Mouse (Mus musculus): ENCODE results near the gene Rora. TPM values are rescaled to one million over a fixed set of nuclear protein-coding genes. Genes with fewer than 3 reads are reported as not detected.

Gene Rora
- polyA plus RNA-seq, 1 experiment from 2014 or later, result 5.0 TPM

DNA sequence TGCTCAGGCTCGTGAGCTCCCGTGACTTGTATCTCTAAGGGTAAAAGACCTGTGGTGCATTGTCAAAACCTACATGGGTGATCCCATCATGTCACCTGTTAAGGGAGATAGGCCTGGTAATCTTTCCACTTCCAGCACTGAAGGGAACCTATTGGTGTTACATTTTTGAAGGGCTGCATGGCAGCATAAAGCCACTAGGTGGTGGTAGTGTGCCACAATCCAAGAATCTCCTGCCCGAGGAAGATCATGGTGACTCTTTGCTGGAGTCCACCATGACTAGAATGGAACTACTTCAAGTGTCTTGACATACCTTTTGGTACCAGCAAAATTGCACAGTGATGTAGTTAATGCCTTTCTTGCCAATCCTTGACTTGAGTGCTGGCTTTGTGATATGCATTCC is 704.2 kb downstream of the Rora start:
- DNase-seq (ENCODE audit: low spot score), result no peak
- H3K27me3 ChIP-seq (ENCODE audit: insufficient read depth, poor library complexity, severe bottlenecking), result 0 out of 2 replicates have a peak, but pooled peaks cover 4% of the 10 kb centered on the region
- no peak overlapping the region for H3K4me3 ChIP-seq
- 27% methylated on average over 3 of the region's 3 CpGs for WGBS
- H3K9me3 ChIP-seq, result no peaks in the 10 kb centered on the region
- H3K27ac ChIP-seq, result no peak overlapping the region
- peaks cover 8% of the 10 kb centered on the region; the same call in 1 of the 2 replicates for H3K4me1 ChIP-seq
- H3K36me3 ChIP-seq, result no peaks in the 10 kb centered on the region

DNA sequence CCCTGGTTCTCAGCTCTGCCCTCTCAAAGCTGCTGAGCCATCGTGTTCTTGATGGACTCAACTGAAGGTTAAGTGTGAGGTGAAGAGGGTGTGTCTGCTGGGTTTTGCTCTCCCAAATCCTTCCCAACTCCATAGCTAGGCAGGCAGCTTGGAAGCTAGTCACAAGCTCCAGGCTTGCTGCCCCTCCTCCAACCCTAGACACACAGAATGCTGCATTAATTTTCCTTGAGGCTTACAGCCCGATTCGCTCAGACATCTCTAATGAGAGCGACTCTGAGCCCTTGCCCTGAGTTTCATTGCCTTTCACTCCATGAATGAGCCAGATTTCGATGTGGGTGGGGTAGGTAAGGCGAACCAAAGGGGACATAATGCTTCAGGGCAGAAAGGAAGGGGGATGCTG is 705.2 kb downstream of the Rora start:
- H3K9me3 ChIP-seq, result no peaks in the 10 kb centered on the region
- WGBS, result 81% methylated on average over 6 of the region's 6 CpGs

DNA sequence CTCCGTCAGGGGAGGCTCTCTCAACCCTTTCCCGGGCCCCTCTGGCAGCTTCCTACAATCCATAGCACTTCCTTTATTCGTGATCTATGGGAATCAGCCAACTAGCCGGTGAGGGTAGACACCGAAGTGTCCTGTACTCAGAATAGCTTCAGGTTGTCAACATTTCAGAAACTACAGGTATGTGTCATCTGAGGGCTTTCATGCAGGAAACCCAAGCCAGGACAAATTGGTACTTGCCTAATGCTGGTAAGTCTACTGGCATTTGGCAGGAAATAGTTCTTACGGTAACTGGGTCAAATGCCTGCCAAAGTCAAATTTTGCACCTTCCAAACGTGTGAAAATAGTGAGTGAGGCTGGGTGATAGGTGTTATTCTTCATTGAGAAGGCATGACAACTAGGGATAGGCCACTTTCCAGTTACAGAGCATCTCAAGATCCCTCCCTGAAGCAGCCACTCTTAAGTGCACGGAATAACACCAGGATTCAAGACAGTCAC is 708.4 kb downstream of the Rora start:
- peaks cover 7% of the 10 kb centered on the region; the same call in 1 of the 2 replicates for H3K4me1 ChIP-seq
- H3K4me3 ChIP-seq, result no peak overlapping the region
- H3K9me3 ChIP-seq, result no peaks in the 10 kb centered on the region
- H3K36me3 ChIP-seq, result peaks cover 5% of the 10 kb centered on the region; the same call in 1 of the 2 replicates
- H3K27me3 ChIP-seq (ENCODE audit: insufficient read depth, poor library complexity, severe bottlenecking), result 0 out of 2 replicates have a peak, but pooled peaks cover 4% of the 10 kb centered on the region
- WGBS, result 83% methylated on average over 8 of the region's 8 CpGs
- DNase-seq (ENCODE audit: low spot score), result no peak
- no peak overlapping the region for H3K27ac ChIP-seq

More for the DNA sequence above, 705.2 kb downstream of the Rora start:
- no peaks in the 10 kb centered on the region for H3K36me3 ChIP-seq
- DNase-seq (ENCODE audit: low spot score), result no peak
- 0 out of 2 replicates have a peak, but pooled peaks cover 4% of the 10 kb centered on the region for H3K27me3 ChIP-seq (ENCODE audit: insufficient read depth, poor library complexity, severe bottlenecking)
- H3K27ac ChIP-seq, result no peak overlapping the region
- H3K4me1 ChIP-seq, result 0 out of 2 replicates have a peak, but pooled peaks cover 3% of the 10 kb centered on the region
- H3K4me3 ChIP-seq, result no peak overlapping the region

DNA sequence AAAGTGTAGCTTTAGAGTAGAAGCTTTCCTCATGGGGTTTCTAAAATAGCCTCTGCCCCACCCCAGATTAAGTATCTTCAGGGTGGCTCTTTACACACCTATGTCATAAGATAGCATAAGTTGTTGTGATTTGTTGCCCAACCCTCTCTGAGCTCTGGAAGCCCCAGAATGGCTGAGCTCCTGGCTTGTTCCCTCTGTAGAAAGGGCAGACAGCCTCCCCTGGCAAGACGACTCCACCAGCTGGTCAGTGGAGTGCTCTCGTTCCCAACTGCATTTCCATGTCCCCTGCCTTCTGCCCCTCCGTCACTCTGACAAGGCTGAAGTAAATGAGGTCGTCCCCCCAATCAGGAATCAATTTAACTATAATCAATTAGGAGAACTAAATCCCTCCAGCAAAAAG is 709.2 kb downstream of the Rora start:
- H3K4me1 ChIP-seq, result peaks cover 7% of the 10 kb centered on the region; the same call in 1 of the 2 replicates
- DNase-seq (ENCODE audit: low spot score), result no peak
- 38% methylated on average over 4 of the region's 4 CpGs for WGBS
- no peak overlapping the region for H3K4me3 ChIP-seq
- H3K27ac ChIP-seq, result no peak overlapping the region
- H3K27me3 ChIP-seq (ENCODE audit: insufficient read depth, poor library complexity, severe bottlenecking), result 0 out of 2 replicates have a peak, but pooled peaks cover 4% of the 10 kb centered on the region
- H3K36me3 ChIP-seq, result peaks cover 5% of the 10 kb centered on the region; the same call in 1 of the 2 replicates
- no peaks in the 10 kb centered on the region for H3K9me3 ChIP-seq

DNA sequence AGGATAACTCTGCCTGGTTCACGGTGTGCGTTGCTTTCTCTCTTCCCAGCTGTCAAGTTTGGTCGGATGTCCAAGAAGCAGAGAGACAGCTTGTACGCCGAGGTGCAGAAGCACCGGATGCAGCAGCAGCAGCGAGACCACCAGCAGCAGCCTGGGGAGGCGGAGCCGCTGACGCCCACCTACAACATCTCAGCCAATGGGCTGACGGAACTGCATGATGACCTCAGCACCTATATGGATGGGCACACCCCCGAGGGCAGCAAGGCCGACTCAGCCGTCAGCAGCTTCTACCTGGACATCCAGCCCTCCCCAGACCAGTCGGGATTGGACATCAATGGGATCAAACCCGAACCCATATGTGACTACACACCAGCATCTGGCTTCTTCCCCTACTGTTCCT is 710.5 kb downstream of the Rora start:
- peaks cover 4% of the 10 kb centered on the region; the same call in 1 of the 2 replicates for H3K4me1 ChIP-seq
- peaks cover 5% of the 10 kb centered on the region; the same call in 1 of the 2 replicates for H3K36me3 ChIP-seq
- H3K27ac ChIP-seq, result no peak overlapping the region
- no peak for DNase-seq (ENCODE audit: low spot score)
- H3K27me3 ChIP-seq (ENCODE audit: insufficient read depth, poor library complexity, severe bottlenecking), result no peaks in the 10 kb centered on the region
- WGBS, result 52% methylated on average over 16 of the region's 16 CpGs
- H3K9me3 ChIP-seq, result no peaks in the 10 kb centered on the region
- no peak overlapping the region for H3K4me3 ChIP-seq

DNA sequence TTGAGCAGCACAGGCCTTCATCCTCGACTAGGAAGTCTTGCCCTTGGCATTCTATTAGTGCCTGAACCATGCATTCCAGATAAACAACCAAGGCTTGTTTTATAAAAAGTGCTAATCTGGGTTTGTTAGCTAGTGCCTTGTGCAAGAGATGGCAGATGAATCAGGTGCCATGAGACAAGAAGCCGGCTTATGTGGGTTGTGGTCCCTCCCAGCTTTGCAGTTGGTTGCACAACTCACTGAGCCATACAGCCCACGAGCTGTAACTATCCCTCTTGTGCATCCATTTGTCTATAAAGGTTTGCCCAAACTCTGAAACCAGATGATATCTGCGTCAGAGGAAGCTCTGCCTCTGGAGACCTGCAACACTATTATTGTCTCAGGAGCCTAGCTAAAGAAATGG is 713.5 kb downstream of the Rora start:
- H3K27me3 ChIP-seq (ENCODE audit: insufficient read depth, poor library complexity, severe bottlenecking), result no peaks in the 10 kb centered on the region
- peaks cover 5% of the 10 kb centered on the region; the same call in 1 of the 2 replicates for H3K36me3 ChIP-seq
- peaks cover 4% of the 10 kb centered on the region; the same call in 1 of the 2 replicates for H3K4me1 ChIP-seq
- 74% methylated on average over 4 of the region's 4 CpGs for WGBS
- no peak overlapping the region for H3K4me3 ChIP-seq
- no peak overlapping the region for H3K27ac ChIP-seq
- DNase-seq (ENCODE audit: low spot score), result no peak
- no peaks in the 10 kb centered on the region for H3K9me3 ChIP-seq

DNA sequence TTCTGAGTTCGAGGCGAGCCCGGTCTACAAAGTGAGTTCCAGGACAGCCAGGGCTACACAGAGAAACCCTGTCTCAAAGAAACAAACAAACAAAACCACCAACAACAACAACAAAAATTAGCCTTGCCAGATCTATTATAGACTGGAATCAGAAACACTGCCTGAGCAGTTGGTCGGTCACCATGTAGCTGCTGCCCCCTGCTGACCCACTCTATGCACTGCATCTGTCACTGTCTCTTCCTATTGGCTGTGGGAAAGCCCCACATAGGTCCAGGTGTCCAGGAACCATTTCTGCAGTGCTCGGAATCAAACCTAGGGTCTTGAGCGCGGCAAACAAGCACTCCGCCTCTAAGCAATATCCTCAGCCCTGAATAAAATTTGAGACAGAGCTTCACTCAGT is 714.5 kb downstream of the Rora start:
- H3K9me3 ChIP-seq, result no peaks in the 10 kb centered on the region
- 74% methylated on average over 8 of the region's 8 CpGs for WGBS
- no peak overlapping the region for H3K27ac ChIP-seq
- no peak for DNase-seq (ENCODE audit: low spot score)
- peaks cover 5% of the 10 kb centered on the region; the same call in 1 of the 2 replicates for H3K36me3 ChIP-seq
- no peaks in the 10 kb centered on the region for H3K27me3 ChIP-seq (ENCODE audit: insufficient read depth, poor library complexity, severe bottlenecking)
- H3K4me1 ChIP-seq, result peaks cover 4% of the 10 kb centered on the region; the same call in 1 of the 2 replicates
- H3K4me3 ChIP-seq, result no peak overlapping the region

DNA sequence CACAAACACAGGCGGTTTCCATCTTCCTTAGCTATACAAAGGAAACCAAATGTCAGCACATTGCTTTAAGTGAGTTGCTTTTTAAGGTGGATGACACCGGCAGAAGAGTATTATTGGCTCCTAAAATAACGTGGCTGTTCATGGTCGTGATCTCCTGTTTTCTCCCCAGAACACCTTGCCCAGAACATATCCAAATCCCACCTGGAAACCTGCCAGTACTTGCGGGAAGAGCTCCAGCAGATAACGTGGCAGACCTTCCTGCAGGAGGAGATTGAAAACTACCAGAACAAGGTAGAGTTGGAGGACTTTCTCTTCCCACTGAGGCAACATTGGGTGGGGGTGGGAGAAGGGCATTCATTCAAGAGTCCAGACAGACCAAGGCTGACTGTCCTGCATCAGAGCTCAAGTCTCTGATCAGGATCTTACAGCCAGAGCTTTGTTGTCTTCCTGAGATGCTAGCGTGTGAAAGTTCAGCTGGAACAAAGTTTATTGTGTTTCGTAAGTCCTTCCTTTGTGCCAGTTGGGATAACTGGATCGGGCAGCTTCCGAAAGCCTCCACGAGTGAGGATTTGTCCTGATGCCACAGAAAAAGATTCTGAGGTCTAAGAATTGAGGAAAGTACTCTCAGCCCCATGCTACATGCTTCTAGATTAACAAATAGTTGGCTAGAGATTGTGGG is 717.6 kb downstream of the Rora start:
- H3K27ac ChIP-seq, result no peak overlapping the region
- no peaks in the 10 kb centered on the region for H3K4me1 ChIP-seq
- no peaks in the 10 kb centered on the region for H3K27me3 ChIP-seq (ENCODE audit: insufficient read depth, poor library complexity, severe bottlenecking)
- no peak overlapping the region for H3K4me3 ChIP-seq
- H3K36me3 ChIP-seq, result peaks cover 9% of the 10 kb centered on the region; the same call in 1 of the 2 replicates
- no peaks in the 10 kb centered on the region for H3K9me3 ChIP-seq
- no peak for DNase-seq (ENCODE audit: low spot score)
- WGBS, result 75% methylated on average over 11 of the region's 11 CpGs

DNA sequence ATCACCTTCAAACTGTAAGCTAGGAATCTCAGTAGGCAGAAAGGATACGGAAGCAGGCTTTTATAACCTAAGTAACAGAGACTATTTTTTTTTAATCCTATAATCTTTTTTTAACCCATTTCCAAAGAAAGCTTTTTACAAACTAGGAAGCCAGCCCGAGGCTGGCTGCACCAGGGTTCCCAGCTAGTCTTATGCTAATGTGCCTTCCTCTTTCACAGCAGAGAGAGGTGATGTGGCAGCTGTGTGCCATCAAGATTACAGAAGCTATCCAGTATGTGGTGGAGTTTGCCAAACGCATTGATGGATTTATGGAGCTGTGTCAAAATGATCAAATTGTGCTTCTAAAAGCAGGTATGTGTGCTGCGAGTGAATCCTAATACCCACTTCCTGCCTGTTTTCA is 719.3 kb downstream of the Rora start:
- no peak for DNase-seq (ENCODE audit: low spot score)
- whole genome bisulfite sequencing, result 55% methylated on average over 4 of the region's 4 CpGs
- H3K27ac ChIP-seq, result no peak overlapping the region
- no peak overlapping the region for H3K4me3 ChIP-seq
- no peaks in the 10 kb centered on the region for H3K4me1 ChIP-seq
- H3K9me3 ChIP-seq, result no peaks in the 10 kb centered on the region
- H3K27me3 ChIP-seq (ENCODE audit: insufficient read depth, poor library complexity, severe bottlenecking), result no peaks in the 10 kb centered on the region
- peaks cover 17% of the 10 kb centered on the region for H3K36me3 ChIP-seq

DNA sequence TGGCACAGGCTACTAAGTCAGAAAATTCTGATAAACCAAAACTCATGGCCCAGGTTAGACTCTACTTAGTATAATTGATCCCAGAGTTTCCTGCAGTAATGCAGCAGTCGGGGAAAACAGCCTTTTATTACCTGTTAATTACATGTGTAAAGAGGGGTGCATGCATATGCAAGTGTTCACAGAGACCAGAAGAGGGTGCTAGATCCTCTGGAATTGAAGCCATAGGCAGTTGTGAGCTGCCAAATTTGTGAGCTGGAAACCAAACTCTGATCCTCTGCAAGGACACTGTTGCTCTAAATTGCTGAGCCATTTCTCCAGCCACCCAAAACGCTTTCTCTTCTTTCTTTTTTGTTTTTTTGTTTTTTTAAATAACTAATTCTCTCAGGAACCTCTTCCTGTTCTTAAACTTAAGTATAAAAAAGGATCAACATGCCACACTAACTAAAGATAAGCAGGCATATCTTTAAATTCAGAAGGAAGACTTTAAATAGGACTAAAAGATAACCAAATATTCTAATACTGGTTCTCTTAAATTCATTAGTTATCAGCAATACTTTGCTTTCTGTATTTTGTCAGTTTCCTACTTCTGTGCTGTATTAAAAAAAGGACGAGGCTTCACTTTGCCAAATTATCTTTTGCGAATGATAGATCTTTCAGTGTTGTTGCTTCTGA is 723.5 kb downstream of the Rora start:
- no peak for DNase-seq (ENCODE audit: low spot score)

DNA sequence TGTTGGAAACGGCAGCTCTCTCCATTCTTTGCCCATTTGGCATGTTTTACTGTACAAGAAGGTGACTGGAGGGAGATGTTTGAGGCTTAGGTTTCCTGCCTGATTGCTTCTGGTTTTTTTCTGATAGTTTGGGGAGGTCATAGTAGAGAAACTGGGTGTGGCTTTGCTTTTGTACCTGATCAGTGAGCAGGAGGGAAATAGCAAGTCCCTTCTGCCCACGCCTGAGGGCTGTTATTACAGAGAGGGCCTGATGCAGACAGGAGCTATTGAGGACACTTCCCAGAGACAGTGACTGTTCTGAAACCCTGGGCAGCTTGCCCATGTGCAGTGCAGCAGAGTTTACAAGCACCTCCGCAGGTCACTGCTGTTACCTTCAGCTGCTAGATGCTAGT is 724.1 kb downstream of the Rora start:
- 84% methylated on average over 3 of the region's 3 CpGs for WGBS
- no peak for DNase-seq (ENCODE audit: low spot score)

More for the DNA sequence above, 723.5 kb downstream of the Rora start:
- Histone ChIP-seq H3K27me3 (ENCODE audit: insufficient read depth, poor library complexity, severe bottlenecking) (no peaks in the 10 kb centered on the region), H3K9me3 (no peaks in the 10 kb centered on the region), H3K4me3 (no peak overlapping the region), H3K4me1 (no peaks in the 10 kb centered on the region), H3K27ac (no peak overlapping the region), H3K36me3 (peaks cover 21% of the 10 kb centered on the region)
- WGBS, result 87% methylated on average over 4 of the region's 4 CpGs

DNA sequence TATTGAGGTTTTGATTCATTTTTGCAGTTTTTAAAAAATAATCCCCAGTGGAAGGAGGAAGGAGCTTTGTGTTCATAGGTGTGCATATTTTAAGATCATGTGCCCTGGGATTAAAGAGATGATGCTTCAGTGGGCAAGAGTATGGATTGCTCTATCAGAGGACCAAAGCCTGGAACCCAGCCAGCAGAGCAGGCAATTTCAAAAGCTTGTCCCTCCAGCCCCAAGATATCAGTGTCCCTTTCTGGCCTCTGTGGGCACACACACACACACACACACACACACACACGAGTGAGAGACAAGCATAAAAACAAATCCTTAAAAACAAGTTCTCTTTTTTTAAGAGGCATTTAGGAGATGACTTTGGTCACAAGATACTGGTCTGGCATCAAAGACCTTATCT is 727.0 kb downstream of the Rora start:
- Histone ChIP-seq H3K4me3 (no peak overlapping the region), H3K27ac (no peak overlapping the region), H3K27me3 (ENCODE audit: insufficient read depth, poor library complexity, severe bottlenecking) (no peaks in the 10 kb centered on the region), H3K4me1 (no peaks in the 10 kb centered on the region), H3K9me3 (no peaks in the 10 kb centered on the region), H3K36me3 (peaks cover 17% of the 10 kb centered on the region)
- no peak for DNase-seq (ENCODE audit: low spot score)
- WGBS, result 66% methylated on average over 1 of the region's 1 CpGs

More for the DNA sequence above, 724.1 kb downstream of the Rora start:
- Histone ChIP-seq H3K27ac (no peak overlapping the region), H3K4me3 (no peak overlapping the region), H3K36me3 (peaks cover 21% of the 10 kb centered on the region), H3K9me3 (no peaks in the 10 kb centered on the region), H3K27me3 (ENCODE audit: insufficient read depth, poor library complexity, severe bottlenecking) (no peaks in the 10 kb centered on the region), H3K4me1 (no peaks in the 10 kb centered on the region)

DNA sequence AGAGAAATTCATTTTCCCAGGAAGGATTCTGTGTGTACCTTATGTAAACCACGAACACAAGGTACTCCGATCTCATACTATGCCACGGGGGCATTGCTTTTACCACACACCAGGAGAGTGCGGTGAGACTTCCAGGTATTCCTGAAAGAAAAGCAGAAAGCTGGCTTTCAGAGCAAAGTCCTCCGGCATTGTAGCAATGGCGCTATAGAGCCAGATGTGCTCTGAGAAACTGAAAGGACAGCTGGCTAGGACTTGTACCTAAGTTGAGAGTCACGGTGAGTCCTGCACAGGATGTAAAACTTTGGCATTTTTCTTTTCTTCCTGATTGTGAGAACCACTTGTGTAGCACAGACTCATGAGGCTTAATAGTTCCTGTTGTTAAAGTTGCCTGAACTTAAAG is 728.2 kb downstream of the Rora start:
- Histone ChIP-seq H3K4me1 (no peaks in the 10 kb centered on the region), H3K27me3 (ENCODE audit: insufficient read depth, poor library complexity, severe bottlenecking) (no peaks in the 10 kb centered on the region), H3K9me3 (no peaks in the 10 kb centered on the region), H3K27ac (no peak overlapping the region), H3K36me3 (peaks cover 8% of the 10 kb centered on the region), H3K4me3 (no peak overlapping the region)
- 65% methylated on average over 7 of the region's 7 CpGs for WGBS
- no peak for DNase-seq (ENCODE audit: low spot score)
